Mouse (Mus musculus): Measurements from ENCODE around the gene Cpvl.

Gene Cpvl

DNA sequence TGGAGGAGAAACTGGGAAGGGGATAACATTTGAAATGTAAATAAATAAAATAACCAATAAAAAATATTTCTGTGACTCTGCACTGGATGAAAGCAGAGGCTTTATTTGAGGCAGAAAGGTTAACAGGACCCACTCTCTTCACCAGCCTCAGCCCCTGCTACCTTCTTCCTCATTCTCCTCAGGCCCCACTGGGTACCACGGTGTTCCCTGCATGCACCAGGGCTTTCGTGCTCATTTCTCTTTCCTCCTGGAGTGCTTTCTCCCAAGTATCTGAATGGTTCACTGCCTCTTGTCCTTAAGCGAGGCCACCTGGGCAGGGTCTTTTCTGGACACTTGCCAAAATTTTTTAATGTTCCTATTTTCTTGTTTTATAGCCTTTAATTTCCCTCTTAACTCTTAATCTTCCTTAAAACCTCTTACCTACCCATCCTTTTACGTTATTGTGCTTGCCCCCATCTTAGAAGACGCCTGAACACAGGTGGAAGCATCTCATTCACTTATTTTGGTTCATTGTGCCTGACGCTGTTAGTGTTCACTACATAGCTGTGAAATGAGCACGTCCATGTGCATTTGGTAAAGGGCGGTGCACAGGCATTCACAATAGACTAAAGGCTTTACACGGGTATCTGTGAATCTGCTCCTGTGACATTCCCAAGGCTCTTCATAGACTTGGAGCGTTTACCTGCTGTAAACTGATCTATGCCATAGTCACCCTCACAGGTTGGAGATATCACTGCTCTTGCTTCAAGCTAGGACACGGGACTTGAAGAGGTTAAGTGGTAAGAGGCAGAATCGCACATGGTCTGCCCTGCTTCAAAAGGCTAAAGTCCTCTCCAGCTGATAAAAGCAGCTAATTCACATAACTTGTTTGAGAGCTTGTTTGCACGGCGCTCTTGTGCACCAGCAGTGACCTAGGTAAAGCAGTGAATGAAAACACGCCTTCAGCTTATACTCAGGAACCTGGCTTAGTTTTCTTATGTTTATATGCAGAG is 41.0 kb downstream of the Cpvl start:
- no peak for DNase-seq (ENCODE audit: low read depth, low spot score)

DNA sequence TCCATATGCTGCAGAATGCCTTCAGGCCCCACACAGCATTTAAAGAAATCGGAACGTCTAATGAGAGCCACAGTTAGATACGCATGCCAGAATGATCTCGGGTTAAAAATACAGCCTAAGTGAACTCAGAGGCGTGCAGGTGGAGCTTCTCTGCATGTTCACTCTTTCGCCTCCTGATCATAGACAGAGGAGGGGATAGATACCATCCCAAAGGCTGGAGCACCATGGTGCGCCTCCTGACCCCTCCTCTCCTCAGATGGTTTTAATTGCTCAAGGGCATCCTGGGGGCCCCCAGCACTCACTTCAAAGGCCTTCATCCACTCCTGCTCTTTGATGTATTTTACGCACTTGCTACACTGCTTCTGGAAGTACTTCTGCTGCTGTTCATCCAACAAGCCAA is 46.9 kb downstream of the Cpvl start:
- DNase-seq (ENCODE audit: low read depth, low spot score) = no peak

- DNase-seq (ENCODE audit: low read depth, low spot score) = no peak
Observed at GRCm38 (mm10) chr6:53929858-53930257, 48.6 kb downstream of the Cpvl start.

- DNase-seq (ENCODE audit: low read depth, low spot score) = no peak
Observed at GRCm38 (mm10) chr6:53926197-53926596, 52.3 kb downstream of the Cpvl start.

DNA sequence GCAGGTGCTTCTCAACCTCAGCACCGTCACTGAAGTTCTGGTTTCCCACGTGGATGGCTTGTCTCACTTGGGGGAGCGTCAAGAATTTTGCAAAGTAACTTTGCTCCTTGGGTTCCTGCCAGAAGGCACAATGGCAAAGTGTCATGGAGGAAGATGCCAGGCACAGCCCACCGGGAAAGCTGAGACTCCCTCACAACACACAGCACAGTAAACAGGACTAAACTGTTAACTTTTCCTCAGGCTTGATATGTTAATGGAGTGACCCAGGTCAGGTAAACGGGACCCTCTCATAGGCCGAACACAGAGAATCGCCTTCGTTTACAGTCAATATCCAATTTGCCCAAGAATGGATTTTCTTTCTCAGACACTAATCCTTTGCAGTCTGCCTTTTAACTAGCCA is 53.3 kb downstream of the Cpvl start:
- DNase-seq (ENCODE audit: low read depth, low spot score) = no peak

DNA sequence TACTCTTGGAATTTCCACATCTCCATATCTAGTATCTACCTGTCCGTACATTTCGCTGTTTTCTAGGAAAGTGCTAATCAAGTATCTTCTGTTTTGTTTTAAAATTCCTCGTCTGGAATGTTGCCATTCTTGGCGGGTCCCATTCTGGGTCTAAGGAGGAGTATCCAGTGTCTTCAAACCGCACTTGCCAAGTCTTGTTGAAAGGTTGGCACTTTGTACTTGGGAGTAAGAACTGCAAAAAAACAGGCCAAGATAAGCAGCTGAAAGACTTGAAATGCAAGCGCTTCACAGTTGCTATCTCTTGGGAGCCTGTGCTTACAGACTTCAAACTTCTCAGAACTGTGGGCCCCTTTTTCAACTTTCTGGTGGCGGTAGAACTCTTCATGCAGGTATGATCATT is 58.4 kb downstream of the Cpvl start:
- DNase-seq (ENCODE audit: low read depth, low spot score) = no peak

DNA sequence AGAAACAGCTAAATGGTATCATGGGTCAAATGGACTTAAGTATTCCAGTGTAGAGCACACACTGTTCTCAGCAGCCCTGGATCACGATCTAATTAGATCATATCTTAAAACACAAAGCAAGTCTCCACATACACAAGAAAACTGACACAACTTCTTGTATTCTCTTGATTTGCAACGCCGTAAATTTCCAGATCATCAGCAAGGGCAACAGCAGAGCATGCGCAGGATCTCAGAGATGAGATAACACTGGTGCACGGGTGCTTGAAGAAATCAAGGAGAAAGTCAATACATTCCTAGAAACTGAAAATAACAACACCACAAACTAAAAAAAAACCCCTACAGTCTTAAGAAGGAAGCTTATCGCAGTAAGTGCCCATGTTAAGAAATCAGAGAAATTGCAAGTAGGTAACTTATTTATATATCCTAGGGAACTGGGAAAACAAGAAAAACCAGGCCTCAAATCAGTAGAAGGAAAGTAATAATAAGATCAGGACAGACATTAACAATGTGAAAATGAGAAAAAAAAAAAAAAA is 61.4 kb downstream of the Cpvl start:
- DNase-seq (ENCODE audit: low read depth, low spot score) = no peak

GRCm38 (mm10) chr6:53915347-53915746 is 63.1 kb downstream of the Cpvl start:
- no peak for DNase-seq (ENCODE audit: low read depth, low spot score)

DNA sequence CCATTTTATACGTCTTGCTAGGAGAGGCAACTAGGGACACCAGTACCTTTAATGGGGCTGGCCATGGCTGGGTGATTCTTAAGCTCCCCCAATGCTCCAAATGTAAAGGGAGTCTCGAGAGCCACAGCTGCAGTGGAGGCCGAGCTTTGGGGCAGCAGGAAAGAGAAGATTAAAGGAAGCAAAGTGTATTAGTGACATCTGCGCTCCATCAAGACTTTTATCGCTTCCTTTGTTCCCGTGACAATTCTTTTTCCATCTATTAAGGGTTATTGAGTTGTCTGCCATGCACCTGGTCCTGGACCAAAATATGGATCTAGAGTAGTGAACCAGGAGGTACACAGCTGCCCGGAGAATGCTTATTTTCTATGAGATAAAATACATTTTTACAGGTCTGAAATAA is 65.3 kb downstream of the Cpvl start:
- no peak for DNase-seq (ENCODE audit: low read depth, low spot score)

- DNase-seq (ENCODE audit: low read depth, low spot score) = no peak
Observed at GRCm38 (mm10) chr6:53912112-53912782, 66.2 kb downstream of the Cpvl start.

DNA sequence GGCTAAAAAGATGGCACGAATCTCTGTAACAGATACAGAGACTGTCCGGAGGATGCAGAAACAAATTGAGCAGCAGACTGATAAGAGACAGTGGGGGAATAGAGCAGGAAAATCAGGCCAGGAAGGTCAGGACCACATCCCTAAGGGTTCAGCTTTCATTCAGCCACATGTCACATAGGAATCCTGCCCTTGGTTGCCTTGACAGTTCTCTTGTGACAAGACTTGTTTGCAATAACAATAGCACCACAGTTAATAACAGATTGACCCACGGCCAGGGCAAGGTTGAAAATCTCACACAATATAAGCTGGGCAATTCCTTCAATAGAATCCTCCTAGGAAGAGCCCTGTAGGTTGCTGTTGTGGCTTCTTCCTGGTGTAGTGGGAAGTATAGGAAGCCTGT is 68.5 kb downstream of the Cpvl start:
- no peak for DNase-seq (ENCODE audit: low read depth, low spot score)

DNA sequence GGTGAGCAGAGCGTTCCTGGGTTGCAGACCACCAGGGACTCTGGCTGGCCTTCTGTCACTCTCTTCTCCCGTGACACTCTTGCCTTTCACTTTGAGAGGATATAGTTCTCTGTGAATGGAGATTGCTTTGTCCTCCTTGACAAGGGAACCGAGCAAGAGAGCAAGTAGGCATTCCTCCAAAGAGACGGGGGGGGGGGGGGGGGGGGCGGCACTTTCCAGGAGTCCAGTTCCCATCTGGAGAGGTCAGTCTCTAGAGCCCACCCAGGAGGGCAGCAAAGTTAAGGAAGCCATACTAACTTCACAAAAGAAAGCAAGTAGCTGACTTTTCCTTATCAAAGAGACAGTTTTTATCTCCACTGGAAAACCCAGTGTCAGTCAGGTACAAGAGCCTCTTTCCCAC is 69.0 kb downstream of the Cpvl start:
- no peak for DNase-seq (ENCODE audit: low read depth, low spot score)

- no peak for DNase-seq (ENCODE audit: low read depth, low spot score)
Observed at GRCm38 (mm10) chr6:53906871-53907270, 71.6 kb downstream of the Cpvl start.

DNA sequence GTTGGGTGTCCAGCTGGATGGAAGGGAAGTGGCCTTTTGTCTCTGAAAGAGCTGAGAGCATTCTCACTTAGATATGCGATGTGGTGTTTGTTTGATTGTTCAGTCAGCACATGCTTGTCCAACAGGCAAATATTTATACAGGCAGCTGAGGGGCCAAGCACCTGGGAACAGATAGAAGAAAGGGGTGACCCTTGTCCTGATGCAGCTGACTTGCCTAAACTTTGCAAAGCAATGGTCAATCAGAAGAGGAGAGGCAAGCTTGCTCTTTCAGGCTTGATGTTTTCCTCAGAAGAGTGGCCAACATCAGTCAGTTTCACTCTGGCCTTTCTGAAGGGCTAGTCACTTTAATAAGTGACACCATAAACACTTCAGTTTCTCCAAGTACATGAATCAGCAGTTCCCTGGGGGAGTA is 72.4 kb downstream of the Cpvl start:
- no peak for DNase-seq (ENCODE audit: low read depth, low spot score)

DNA sequence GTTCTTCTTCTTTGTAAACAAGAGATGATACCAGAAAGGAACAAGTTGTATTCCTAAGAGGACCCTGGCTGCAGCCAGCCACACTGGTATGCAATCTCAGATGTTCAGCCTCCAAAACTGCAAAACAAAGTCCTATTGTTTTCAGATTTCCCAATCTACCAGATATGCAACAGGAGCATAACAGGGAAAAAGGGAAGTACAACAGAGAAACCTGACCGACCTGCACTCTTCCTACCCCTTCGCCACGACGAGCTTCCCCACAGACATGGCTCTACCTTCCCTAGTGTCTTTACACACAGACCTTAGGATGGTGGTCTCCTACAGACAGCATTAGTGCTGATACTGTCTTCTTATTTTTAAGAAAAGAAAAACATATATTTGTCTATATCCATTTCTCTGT is 72.9 kb downstream of the Cpvl start:
- no peak for DNase-seq (ENCODE audit: low read depth, low spot score)

GRCm38 (mm10) chr6:53904703-53905395 is 73.6 kb downstream of the Cpvl start:
- no peak for DNase-seq (ENCODE audit: low read depth, low spot score)

DNA sequence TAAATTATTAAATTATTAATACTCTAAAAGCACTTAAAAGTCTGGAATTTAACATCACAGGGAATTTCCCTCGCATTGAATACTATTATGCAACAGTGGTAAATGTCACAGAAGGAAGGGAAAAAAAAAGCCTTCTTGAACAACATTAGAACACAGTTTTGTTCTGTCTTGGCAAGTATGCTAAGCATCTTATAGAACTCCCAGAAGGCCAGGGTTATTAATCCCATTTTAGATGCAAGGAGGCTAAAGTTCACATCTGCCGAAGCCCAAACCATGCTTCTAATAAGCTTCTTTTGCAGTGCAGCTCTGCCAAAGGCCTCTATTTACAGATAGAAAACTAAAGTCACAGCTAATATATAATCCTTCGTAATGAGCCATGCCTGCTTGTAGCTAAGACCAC is 74.3 kb downstream of the Cpvl start:
- no peak for DNase-seq (ENCODE audit: low read depth, low spot score)

- no peak for DNase-seq (ENCODE audit: low read depth, low spot score)
Observed at GRCm38 (mm10) chr6:53901741-53902140, 76.7 kb downstream of the Cpvl start.

DNA sequence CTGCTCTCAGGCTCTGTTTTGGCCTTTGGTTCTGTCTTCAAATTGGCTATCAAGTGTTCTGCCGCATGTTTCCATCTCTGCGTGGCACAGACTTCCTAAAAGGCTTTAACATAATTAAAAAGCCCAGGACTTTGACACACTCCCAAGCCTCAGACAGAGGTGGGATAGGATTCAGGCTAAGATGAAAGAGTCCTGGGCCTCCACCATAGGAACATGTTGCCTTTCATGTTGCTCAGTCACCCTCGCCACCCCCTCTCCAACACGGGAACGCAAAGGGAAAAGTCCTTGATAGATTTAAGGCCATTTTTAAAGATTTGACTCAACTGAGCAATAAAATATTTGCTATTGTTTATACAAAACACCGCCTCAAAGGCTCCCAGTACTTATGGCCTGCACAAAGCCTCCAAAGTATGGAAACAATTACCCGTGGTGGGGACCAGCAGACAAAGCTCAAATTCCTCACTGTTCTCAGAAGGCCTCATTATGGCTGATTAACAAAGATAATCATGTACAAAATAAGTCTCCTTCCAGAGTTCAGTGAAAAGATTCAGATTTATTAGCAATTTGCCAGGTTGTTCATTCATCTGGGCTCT is 80.5 kb downstream of the Cpvl start:
- DNase-seq (ENCODE audit: low read depth, low spot score) = no peak

- DNase-seq (ENCODE audit: low read depth, low spot score) = no peak
Observed at GRCm38 (mm10) chr6:53897126-53897525, 81.3 kb downstream of the Cpvl start.

DNA sequence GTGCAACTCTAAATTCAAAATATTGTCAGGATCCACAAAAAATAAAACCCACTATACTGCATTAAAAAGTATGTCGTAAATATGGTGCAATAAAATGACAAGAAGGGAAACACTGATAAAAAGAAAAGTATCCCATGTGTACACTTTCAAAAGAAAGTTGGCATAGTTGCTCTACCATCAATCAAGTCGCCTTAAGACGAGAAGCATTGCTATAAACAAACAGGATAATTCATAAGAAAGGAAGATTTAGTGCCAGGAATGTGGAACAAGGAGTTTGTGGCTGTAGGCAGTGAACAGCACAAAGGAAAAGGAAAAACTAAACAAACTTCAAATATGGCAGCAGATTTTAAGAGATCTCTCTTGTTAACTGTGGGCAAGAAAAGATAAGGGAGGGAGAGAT is 84.7 kb downstream of the Cpvl start:
- DNase-seq (ENCODE audit: low read depth, low spot score) = no peak

DNA sequence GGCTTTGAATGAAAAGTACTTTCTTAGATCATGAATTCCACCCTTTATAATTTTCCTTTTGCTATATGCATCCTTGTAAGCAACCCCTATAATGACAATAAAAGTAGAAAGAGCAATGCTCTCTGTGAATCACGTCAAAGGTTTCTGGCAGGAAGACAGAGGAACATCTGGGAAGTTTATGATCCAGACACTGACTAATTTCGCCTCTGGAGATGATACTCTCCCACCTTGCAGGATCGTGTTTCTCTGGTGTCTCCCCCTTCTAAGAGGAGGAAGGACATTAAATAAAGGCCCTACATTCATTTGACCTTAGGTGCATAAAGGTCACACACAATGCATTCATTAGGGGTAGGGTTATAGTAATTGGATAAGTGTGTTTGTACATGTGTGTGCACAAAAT is 87.4 kb downstream of the Cpvl start:
- DNase-seq (ENCODE audit: low read depth, low spot score) = no peak
